Mouse (Mus musculus): Measurements from ENCODE around the gene Dcbld2.

Gene Dcbld2

GRCm38 (mm10) chr16:58497886-58498713 lies 89.9 kb downstream of the Dcbld2 start:
- DNase-seq: no peak

- DNase-seq: no peak
Measured at GRCm38 (mm10) chr16:58499172-58499584, 90.9 kb downstream of the Dcbld2 start.

GRCm38 (mm10) chr16:58499650-58500049 lies 91.4 kb downstream of the Dcbld2 start:
- DNase-seq: no peak

GRCm38 (mm10) chr16:58501760-58502301 lies 93.6 kb downstream of the Dcbld2 start:
- no peak for DNase-seq

- DNase-seq: no peak
Measured at GRCm38 (mm10) chr16:58502566-58502965, 94.3 kb downstream of the Dcbld2 start.

- no peak for DNase-seq
Measured at GRCm38 (mm10) chr16:58504945-58505344, 96.7 kb downstream of the Dcbld2 start.

- DNase-seq: peak; percentile 36 to 53
Measured at GRCm38 (mm10) chr16:58512181-58512761, 104.0 kb downstream of the Dcbld2 start.

GRCm38 (mm10) chr16:58512887-58513286 lies 104.6 kb downstream of the Dcbld2 start:
- DNase-seq: peak; percentile 56 to 61

GRCm38 (mm10) chr16:58513755-58514154 lies 105.5 kb downstream of the Dcbld2 start:
- peak; percentile 35 to 44 for DNase-seq

- DNase-seq: peak; percentile 39 to 57
Measured at GRCm38 (mm10) chr16:58514565-58514964, 106.3 kb downstream of the Dcbld2 start.

GRCm38 (mm10) chr16:58516161-58516560 lies 107.9 kb downstream of the Dcbld2 start:
- no peak for DNase-seq

GRCm38 (mm10) chr16:58516960-58517798 lies 108.9 kb downstream of the Dcbld2 start:
- no peak for DNase-seq

All from kidney, adult 8-10 months (tissue).